In genomic region chr2:75704234-75705161, GRCm38 (mm10) we compare ENCODE assay signal across 7 mouse cellular contexts. TPM values are rescaled to one million over a fixed set of nuclear protein-coding genes. Genes with fewer than 3 reads are reported as not detected.
DNase-seq lines count a peak whose midpoint lies in the region; ATAC-seq lines count a peak whose summit lies in the region.

TSS of gene Nfe2l2 (minus strand) at chr2:75704641.

- under 1% methylated on average over 58 of the region's 58 CpGs for WGBS in intestine, embryonic 16.5 days
- WGBS in midbrain, embryonic 11.5 days = under 1% methylated on average over 57 of the region's 58 CpGs

- peak within 1 kb of the TSS; percentile 77 for H3K4me2 ChIP-seq in intestine, embryonic 16.5 days (ENCODE audit: low read depth, low read length)
- peak within 1 kb of the TSS; percentile 76 for H3K4me2 ChIP-seq in midbrain, embryonic 11.5 days

- DNase-seq in adrenal gland, adult 8-10 months = peak; percentile 100
- peak; percentile 100 for DNase-seq in embryo, embryonic 9.5 days (ENCODE audit: extremely low spot score)
- peak; percentile 92 to 98 for DNase-seq in gastrocnemius, postnatal 4 days (ENCODE audit: low spot score in 2 of 2)
- peak; percentile 76 to 82 for DNase-seq in left cerebral cortex, postnatal 36 days (ENCODE audit: low spot score in 2 of 2)
- peak; percentile 100 for DNase-seq in midbrain, embryonic 11.5 days (ENCODE audit: low spot score, missing footprints)
- DNase-seq in skeletal muscle tissue, adult 2 months (ENCODE audit: low read depth, low spot score) = peak; percentile 99

- peaks cover 3% of the 10 kb centered on the region; the same call in 1 of the 2 replicates for H3K9me3 ChIP-seq in intestine, embryonic 16.5 days (ENCODE audit: control insufficient read depth, low read length)
- H3K9me3 ChIP-seq in midbrain, embryonic 11.5 days (ENCODE audit: control insufficient read depth, low read length) = no peaks in the 10 kb centered on the region

- H3K27me3 ChIP-seq in intestine, embryonic 16.5 days (replicated peaks; ENCODE audit: control insufficient read depth, insufficient read depth, low read length) = no peaks in the 10 kb centered on the region
- H3K27me3 ChIP-seq in midbrain, embryonic 11.5 days (ENCODE audit: control insufficient read depth, insufficient read depth, low read length) = no peaks in the 10 kb centered on the region

- intact Hi-C loops in left cerebral cortex, postnatal 36 days (cut with DNase I) = loop anchor here (5.0 kb wide), 1 partner anchor 47 kb away; the partner anchor contains the start of gene Hnrnpa3

- H3K4me3 ChIP-seq in intestine, embryonic 16.5 days (ENCODE audit: low read length) = peak within 1 kb of the TSS; percentile 80
- peak within 1 kb of the TSS; percentile 63 for H3K4me3 ChIP-seq in midbrain, embryonic 11.5 days (ENCODE audit: low read depth, low read length)

- no peaks in the 10 kb centered on the region for H3K36me3 ChIP-seq in intestine, embryonic 16.5 days (ENCODE audit: control insufficient read depth, insufficient read depth, low read length)
- no peaks in the 10 kb centered on the region for H3K36me3 ChIP-seq in midbrain, embryonic 11.5 days (ENCODE audit: control insufficient read depth, insufficient read depth, low read length)

- peak within 1 kb of the TSS; percentile 90 for H3K9ac ChIP-seq in intestine, embryonic 16.5 days (ENCODE audit: low read depth, low read length)
- H3K9ac ChIP-seq in midbrain, embryonic 11.5 days (ENCODE audit: low read length) = peak within 1 kb of the TSS; percentile 76

- peak within 1 kb of the TSS; percentile 99 for H3K27ac ChIP-seq in intestine, embryonic 16.5 days (ENCODE audit: low read length)
- H3K27ac ChIP-seq in midbrain, embryonic 11.5 days (ENCODE audit: low read depth, low read length) = peak within 1 kb of the TSS; percentile 85

- peaks cover 31% of the 10 kb centered on the region for H3K4me1 ChIP-seq in intestine, embryonic 16.5 days (ENCODE audit: control insufficient read depth, insufficient read depth, low read length)
- H3K4me1 ChIP-seq in midbrain, embryonic 11.5 days (ENCODE audit: control insufficient read depth, insufficient read depth, low read length) = peaks cover 16% of the 10 kb centered on the region

- ATAC-seq in intestine, embryonic 16.5 days = peak; percentile 90
- peak; percentile 90 for ATAC-seq in midbrain, embryonic 11.5 days (ENCODE audit: low FRiP score)

RNA-seq across cellular contexts. Expression of gene Nfe2l2, which starts in this region (rescaled TPM):
- total RNA-seq in adrenal gland, adult 8-10 months (2022) = 100 to 1,000 TPM in 3 of 4 experiments, 10 to 100 TPM in 1; 93.7 to 115 (median 107) TPM
- 10 to 100 TPM; 38.1 to 42.1 TPM for total RNA-seq in gastrocnemius, postnatal 4 days (2021)
- 112 and 115 TPM in 2 replicates for polyA plus RNA-seq in intestine, embryonic 16.5 days (2015; fragmentation: Nextera tagmentation; extraction: Ambion mirVana)
- total RNA-seq in left cerebral cortex, postnatal 36 days (2021) = 10 to 100 TPM; 11.7 to 12.3 TPM
- polyA plus RNA-seq in midbrain, embryonic 11.5 days (2014; fragmentation: Nextera tagmentation; extraction: Ambion mirVana) = 27.0 and 31.8 TPM in 2 replicates

Comparison
In these comparisons a context has a peak if more than half of its experiments do, and no peak if none do; other contexts are left out.
1. Peak in every context shown above with its lines: DNase-seq, ATAC-seq, H3K4me3 ChIP-seq and H3K27ac ChIP-seq.